Mouse (Mus musculus): ENCODE data around the gene Cdk5r1.
"Not testable (repeated sequence)": the region's sequence is repeated elsewhere in the genome, so short reads cannot be mapped to it uniquely, and the experiment has no call there.

Cdk5r1 gene

DNA sequence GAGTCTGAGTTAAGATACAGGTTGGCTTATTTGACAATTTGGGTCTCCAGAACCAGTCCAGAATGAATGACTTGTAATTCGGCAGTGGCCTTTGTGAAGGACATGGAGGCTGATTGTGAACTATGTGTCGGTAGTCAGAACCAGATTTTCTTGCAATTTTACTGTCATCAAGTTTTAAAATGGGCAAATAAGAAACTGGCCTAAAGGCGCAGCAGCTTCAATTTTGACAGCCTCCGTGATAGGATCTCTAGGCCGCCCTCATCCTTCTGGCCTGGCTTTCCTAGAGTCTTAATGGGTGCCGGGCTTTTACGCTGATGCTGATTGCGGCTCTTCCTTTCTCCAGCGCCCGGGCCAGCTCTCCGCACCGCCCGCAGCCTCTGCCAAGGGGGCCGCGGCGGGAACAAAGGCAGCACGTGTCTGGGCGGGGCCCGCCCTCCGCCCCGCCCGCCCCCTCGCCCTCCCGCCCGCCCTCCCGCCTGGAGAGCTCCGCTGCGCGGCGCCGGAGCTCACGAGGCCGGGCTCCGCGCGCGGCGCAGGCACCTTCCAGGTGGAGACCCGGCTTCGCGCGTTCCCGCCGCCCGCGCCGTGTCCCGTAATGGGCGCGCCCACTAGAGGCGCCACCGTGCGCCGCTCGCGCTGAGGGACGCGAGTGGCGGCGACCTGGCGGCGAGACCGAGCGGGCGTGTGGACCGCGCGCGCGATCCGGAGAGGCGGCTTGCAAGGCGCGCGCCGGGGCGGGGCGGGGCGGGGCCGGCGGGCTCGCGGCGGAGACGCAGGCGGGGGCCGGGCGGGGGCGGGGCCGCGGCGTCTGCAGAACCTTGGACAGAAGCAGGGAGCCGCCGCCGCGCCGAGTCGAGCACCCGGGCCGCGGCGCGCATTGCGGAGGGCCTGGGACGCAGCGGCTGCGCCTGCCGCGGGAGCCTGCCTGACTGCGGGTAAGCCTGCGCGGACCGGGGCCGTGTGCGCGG lies at the start of gene Cdk5r1:
TSS of gene Cdk5r1 (plus strand) at position 802 of the 968 bp plus-strand sequence.
- peak; percentile 92 to 98 for DNase-seq

DNA sequence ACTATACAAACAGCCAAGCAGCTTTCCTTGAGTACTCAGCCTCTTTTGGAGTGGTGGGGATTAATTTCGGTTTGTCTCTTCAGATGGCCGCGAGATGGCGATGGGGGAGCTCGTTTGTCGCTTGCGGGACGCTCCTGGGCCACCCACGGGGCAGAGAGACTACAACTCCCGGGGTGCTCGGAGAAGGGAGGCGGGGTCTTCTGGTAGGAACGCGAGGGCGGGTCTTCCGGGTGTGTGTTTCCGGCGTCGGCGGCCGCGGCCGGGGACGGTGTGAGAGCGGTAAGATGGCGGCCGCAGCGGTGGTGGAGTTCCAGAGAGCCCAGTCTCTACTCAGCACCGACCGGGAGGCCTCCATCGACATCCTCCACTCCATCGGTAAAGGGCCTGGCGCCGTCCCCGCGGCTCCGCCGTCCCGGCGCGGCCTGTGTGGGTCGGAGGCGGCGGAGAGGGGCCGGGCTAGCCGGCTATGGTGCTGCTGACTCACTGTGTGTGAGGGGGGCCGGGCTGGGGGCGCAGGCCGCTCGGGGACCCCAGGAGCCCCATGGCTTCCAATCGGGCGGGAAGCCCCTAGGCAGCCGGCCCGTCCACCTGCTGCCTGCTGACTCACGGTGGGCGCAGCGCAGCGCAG lies 48.3 kb upstream of the Cdk5r1 start, which contains the start of gene Psmd11:
TSS of gene Psmd11 (plus strand) at position 235 of the 628 bp plus-strand sequence.
- peak; percentile 96 to 99 for DNase-seq

DNA sequence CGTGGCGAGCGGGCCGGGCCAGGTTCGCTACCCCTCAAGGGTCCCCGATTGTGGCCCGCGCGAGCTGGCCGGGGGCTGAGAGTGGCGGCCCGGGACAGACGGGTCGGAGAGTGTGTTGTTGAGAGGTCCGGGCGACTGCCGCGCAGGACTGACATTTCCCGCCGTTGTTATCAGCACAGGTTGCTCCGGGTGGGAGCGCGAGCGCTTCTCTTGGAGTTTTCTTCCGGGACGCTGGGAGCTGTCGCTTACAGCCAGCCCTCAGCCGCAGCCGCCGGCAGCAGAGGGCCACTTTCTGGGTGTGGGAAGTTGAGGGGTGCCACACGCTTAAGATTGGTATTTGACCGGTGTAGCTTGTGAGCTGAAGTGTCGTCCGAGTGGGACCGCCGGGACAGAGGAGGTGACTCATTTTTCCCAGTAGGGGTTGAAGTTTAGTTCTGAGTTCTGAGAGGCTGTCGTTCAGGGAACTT lies 47.8 kb upstream of the Cdk5r1 start:
- peak in 1 of 2 experiments; percentile 37 for DNase-seq

DNA sequence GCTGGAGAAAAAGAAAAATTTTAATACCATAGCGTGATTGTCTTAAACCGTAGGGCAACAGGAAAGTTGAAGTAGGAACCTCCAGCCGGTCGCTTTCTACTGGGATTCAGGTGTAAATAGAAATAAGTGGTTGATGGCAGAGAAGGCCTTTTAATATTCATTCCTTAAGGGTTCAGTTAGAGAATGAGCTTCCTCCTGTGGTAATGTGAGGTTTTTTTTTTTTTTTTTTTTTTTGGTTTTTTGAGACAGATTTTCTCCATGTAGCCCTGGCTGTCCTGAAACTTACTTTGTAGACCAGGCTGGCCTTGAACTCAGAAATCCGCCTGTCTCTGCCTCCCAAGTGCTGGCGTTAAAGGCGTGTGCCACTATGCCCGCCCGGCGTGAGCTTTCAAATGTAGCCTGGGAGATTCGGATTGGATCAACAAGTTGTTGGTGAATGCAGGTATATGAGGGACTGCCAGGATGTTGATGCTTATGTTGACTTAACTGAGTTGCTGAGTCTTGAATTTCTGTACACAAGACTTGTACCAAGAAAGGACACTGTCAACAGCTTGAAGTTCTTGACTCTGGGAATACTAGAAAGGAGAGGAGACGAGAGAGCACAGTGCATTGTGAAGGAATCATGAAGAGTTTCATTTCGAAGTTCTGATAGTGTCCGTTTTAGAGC lies 47.2 kb upstream of the Cdk5r1 start:
- DNase-seq, result no peak

DNA sequence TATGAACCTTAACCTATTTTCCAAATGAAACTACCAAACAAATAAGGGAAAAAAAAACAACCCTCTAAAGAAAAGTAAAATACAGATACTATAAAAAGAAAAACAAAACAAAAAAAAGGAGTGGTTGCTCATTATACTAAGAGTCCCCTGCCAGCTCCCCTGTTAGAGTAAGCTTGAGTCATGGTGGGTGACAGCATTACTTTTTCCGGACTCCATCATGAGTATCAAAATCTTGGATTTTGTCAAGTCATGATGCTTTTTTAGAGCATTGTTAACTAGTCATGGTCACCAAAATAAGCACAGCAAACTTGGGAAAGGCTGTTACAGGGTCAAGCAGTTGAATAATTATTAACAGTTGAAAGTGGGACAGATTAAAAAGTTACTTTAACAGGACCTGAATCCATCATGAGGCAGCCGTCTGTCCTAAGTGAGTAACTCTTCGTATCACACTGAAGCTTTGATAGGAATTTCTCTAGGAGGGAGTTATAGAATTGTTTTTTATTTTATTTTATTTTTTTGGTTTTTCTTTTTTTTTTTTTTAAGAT lies 46.4 kb upstream of the Cdk5r1 start:
- DNase-seq, result no peak

DNA sequence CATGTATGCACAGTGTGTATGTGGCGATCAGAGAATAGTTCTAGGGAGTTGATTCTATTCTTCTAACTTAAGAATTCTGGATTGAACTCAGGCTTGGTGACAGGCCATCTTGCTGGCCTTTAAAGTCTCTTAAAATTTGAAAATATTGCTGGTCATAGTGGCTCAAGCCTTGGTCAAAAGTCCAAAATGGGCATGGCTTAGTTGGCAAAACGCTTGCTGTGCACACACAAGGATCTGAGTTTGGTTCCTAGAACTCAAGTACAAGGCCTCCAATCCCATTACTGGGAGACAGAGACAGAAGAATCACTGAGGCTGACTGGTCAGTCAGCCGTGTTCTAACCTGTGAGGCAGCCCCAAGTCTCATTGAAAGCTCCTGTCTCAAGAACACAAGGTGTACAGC lies 29.9 kb upstream of the Cdk5r1 start:
- no peak for DNase-seq

DNA sequence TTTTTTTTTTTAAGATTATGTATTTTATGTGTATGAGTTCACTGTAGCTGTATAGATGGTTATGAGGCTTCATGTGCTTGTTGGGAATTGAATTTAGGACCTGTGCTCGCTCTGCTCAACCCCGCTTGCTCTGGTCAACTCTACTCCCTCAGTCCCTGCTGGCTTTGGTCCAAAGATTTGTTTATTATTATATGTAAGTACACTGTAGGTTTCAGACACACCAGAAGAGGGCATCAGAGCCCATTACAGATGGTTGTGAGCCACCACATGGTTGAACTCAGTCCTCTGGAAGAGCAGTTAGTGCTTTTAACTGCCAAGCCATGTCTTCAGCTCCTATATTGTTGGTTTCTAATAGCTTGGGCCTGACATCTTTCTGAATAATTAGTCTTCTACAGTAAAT lies 27.0 kb upstream of the Cdk5r1 start:
- no peak for DNase-seq

DNA sequence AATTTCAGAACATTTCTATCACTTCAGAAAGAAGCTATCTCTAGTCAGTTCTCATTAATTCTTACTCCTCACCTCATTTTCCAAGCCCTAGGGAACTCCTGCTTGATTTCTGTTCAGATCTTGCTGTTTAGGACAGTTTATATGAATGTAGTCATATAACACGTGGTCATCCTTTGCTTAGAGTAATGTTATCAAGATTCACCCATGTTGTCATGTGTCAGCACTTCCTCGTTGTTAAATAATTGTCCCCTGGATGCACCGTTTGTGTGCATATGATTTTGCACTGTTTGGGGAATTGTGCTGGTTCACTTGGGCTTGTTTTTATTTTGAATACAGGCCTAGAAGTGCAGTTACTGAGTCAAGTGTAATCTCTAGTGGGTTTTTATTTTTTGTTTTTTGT lies 24.6 kb upstream of the Cdk5r1 start:
- DNase-seq, result no peak

DNA sequence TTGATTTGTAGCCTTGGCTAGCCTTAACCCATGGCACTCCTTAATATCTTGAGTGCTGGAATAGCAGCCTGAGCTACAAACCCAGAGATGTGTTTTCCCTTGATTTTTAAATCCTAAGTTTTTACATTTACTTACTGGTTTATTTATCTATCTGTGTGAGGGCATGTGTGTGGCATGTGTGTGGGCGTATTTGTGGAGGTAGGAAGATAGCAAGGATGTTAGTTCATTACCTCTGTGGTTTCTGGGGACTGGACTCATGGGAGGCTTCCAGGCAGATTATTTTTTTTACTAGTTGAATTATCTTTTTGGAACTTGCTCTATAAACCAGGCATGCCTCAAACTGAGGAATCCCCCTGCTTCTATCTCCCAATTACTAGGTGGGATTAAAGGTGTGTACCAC lies 23.6 kb upstream of the Cdk5r1 start:
- DNase-seq, result no peak

DNA sequence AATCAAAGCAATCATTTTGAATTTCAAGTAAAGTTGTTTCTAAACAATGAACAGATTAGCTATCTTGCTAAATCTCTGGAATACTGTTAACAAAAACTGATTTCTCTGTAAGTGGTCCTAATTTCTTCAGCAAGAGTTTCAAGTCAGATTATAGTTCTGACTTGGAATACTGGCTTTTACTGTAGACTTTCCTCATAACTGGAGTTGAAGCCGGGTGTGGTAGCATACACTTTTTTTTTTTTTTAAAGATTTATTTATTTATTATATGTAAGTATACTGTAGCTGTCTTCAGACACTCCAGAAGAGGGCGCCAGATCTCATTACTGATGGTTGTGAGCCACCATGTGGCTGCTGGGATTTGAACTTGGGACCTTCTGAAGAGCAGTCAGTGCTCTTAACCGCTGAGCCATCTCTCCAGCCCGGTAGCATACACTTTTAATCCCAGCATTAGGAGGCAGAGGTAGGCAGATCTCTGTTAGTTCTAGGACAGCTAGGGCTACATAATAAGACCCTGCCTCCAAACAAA lies 13.2 kb upstream of the Cdk5r1 start:
- DNase-seq, result not testable (repeated sequence)

DNA sequence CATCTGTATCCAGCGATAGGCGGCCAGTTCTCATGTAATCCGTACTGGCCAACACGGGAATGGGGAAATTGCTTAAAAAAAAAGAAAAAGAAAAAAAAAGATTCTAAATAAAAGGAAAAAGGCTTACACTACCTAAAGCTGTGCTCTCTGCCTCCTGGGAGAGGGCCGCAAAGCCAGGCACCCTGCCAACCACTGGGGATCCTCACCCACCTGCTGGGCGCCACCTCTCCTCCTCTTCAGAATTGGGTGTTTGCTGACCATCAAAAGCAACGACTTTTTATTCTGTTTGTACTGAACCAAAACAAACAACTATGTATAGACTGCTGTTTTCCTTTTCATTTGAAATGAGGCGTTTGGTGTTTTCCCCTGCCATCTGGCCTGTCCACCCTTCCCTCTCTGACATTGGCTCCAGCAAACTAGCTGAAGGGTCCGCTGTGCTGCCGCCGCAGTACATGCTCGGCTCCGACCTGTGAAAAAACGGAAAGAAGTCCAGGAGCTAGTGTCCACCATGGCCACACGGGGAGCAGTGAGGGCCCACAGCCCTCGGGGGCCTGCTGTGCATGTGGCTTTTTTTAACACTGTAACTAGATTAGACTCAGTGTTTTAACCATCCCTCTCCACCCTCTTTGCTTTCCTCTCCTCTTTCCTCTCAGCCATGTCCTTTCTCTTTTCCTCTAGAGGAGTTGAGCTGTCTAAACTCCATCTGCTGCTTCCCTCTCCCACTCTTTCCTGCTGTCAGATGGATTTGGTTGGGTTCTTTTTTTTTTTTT lies 4.8 kb upstream of the Cdk5r1 start:
- peak in 1 of 2 experiments; percentile 40 for DNase-seq

DNA sequence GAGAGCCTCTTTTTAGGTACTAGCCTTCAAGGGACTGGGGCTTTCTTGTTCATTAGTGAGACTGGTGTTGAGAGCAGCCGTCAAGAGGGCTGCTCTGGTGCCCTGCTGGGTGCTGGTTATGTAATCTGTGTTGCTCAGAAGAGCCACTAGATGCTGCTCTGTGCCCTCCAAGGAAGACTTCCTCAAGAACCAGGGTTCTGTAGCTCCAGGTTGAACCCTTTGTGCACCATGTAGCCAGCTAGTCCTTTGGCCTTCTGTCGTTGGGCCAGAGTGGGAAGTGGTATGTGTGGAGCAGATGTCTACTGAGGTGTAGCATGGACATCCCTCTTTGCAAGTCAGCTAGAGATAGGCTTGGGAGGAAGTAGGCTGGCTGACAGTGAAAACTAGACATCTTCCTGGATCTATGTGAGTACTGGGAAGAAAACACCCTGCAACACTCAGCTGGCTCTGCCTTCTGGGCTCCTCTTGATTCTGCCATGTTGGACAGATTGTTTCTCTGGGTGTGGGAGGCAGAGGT lies 2.6 kb upstream of the Cdk5r1 start:
- DNase-seq, result peak; percentile 72 to 81

DNA sequence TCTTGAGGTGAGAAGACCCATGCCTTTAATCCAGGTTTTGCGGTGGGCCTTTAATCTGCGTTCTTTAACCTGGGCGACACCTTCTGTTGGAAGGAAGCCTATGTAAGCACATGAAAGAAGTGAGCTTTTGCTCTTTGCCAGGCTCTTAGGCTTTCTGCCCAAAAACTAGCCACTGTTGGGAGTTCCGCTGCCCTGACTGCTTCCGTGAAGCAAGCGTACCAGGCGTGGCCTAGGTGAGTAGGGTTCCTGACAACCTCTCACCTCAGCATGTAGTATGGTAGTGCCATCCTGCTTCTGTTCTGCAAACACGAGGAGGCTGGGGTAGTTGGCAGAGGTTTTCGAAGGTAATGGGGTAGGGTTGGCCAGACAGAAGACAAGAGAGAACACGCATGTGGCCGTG lies 2.0 kb upstream of the Cdk5r1 start:
- DNase-seq, result peak in 1 of 2 experiments; percentile 27

DNA sequence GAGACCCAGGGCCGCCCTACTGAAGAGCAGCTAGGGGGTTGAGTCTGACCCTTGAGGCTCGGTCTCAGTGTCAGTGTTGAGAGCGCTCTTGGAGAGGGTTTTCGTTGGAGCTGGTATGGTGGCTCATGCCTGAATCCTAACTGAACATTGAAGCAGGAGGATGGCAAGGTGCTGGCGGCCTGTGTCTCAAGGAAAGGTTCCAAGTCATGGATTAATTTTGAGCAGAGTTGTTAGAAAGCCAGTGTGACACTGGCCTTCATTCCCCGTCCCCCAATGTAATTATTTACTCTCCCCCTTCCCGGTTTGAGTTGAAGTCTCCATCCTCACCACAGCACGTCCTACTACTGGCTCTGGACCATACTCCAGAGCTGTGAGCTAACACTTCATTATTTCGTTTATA lies 1.3 kb upstream of the Cdk5r1 start:
- peak in 1 of 2 experiments; percentile 24 for DNase-seq

DNA sequence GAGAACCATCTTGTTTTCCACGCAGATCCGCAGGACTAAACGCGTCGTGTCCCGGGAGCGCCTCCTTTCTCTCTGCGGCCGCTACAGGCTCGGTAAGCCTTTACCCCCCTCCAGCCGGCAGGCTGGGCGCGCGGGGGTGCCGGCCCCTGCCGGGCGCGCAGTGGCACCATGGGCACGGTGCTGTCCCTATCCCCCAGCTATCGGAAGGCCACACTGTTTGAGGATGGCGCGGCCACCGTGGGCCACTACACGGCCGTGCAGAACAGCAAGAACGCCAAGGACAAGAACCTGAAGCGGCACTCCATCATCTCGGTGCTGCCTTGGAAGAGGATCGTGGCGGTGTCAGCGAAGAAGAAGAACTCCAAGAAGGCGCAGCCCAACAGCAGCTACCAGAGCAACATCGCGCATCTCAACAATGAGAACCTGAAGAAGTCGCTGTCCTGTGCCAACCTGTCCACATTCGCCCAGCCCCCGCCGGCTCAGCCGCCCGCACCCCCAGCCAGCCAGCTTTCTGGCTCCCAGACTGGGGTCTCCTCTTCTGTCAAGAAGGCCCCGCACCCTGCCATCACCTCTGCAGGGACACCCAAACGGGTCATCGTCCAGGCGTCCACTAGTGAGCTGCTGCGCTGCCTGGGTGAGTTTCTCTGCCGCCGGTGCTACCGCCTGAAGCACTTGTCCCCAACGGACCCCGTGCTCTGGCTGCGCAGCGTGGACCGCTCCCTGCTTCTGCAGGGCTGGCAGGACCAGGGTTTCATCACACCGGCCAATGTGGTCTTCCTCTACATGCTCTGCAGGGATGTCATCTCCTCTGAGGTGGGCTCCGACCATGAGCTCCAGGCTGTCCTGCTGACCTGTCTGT lies 747 bp downstream of the Cdk5r1 start:
- DNase-seq, result peak; percentile 41 to 65

DNA sequence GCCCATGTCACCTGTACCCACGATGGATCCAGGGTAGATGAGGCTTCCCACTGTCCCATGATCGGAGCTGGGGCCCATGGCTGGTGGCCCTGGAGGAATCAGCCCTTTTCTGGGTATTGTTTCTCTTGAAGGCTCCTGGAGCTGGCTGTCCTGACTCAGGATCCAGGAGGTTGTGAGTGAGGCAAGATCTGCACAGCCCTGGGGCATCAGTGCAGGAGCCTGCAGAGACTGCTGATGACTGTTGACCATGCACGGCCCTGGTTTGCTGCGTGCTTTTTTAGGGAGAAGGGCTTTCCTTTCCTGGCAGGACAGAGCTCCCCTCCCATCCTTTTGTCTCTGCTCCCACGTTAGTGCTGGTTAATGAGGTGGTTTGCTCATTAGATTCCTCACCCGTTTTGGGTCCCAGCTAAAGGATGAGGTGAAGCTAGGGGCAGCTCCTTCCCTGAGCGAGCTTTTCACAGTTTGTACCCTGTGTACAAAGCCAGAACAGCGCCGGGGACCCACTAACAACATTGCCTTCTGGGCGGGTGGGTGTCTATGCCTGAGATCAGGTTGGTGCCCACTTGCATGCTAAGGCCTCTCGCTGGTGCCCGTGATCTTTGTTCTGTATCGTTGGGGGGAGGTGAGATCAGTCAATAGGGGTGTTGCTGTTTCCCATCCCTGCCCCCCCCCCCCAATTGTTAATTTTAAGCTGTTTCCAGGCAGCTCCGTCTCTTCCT lies 2.0 kb downstream of the Cdk5r1 start:
- peak in 1 of 2 experiments; percentile 49 for DNase-seq

DNA sequence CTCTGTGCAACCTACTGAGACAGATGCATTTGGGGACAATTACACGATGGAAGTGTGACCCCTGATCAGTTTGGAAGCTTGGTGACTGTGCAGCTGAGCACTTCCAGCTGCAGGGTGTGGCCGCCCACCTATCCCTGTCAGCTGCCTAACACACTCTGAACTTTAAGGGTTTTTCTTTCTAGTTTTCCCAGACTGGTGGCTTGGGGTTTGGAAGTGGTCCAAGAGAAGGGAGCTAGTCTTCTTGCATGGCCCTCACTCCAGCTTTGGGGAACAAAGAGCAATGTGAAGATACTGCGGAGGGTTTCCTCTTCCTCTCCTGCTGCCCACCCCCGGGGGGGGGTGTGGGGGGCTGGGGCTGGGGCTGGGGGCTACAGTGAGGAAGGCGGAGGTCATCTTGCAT lies 2.6 kb downstream of the Cdk5r1 start:
- DNase-seq, result peak in 1 of 2 experiments; percentile 57

DNA sequence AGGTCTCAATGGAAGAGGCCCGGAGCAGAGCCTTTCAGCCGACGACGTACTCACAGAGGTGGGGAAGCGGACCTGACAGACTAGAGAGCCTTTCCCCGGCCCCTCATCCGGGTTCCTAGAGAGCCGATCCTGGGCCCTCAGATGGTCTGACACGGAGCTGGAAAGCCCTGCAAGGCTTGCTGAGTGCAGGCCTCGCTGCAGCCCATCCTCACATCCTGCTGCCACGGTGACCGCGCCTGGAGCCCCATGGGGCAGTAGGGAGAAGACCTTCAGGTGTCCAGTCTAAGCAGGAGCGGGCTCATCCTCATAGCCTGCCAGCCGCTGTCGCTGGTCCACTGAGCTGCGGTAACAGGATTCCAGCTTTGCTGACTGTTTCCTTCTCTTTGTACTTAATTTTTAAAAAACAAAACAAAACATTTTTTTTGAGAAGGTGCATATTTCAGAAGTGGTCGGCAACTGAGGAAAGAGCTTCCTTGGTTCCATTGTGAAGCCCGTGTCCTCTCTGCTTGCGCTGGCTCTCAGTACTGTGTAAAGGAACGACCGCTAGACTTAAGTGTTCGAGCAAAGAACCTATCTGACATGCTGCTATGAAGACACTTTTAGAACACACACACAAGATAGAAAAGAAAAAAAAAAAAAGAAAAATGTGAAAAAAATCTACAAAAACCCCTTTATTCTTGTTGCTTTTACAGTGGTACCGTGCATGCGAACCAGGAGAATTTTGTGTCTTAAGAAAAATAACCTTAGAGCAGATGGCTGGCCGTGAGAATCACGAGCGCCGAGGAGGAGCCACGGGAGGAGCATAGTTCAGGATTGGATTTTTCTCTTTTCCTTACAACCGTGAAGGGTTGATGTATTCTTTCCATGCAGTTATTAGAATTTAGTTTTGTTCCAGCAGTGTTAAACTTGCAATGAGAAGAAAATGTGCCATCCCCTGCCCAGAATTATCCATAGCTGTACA lies 3.4 kb downstream of the Cdk5r1 start:
- DNase-seq, result peak; percentile 49 to 67
